Mouse (Mus musculus) neural tube, embryonic 14.5 days (tissue): ENCODE results near the gene Sin3a. TPM values are rescaled to one million over a fixed set of nuclear protein-coding genes. Genes with fewer than 3 reads are reported as not detected.

Experiments used
- ATAC-seq: fragments of 200-750 bp; cut with Nextera tagmentation; 2 replicates; pipeline ENCODE4 v1.8.0; 2017; ENCODE audit warnings: low read depth, mild to moderate bottlenecking, moderate TSS enrichment, moderate library complexity
- H3K27ac ChIP-seq: fragments of 300-500 bp; sonication (generic); 2 replicates; pipeline ENCODE4 v1.5.1; 2014; ENCODE audit warnings: low read depth, mild to moderate bottlenecking, control low read depth, low read length, moderate library complexity, mixed read lengths
- H3K27me3 ChIP-seq: fragments of 300-500 bp; sonication (generic); 2 replicates; pipeline ENCODE4 v1.6.1; 2014; ENCODE audit warnings: low read length; ENCODE audit not compliant: control insufficient read depth, insufficient read depth
- H3K36me3 ChIP-seq: fragments of 300-500 bp; sonication (generic); 2 replicates; pipeline ENCODE4 v1.6.1; 2014; ENCODE audit warnings: low read length, mixed read lengths; ENCODE audit not compliant: control insufficient read depth, insufficient read depth
- H3K4me1 ChIP-seq: fragments of 300-500 bp; sonication (generic); 2 replicates; pipeline ENCODE4 v1.6.1; 2014; ENCODE audit warnings: low read length; ENCODE audit not compliant: control insufficient read depth, insufficient read depth
- H3K4me2 ChIP-seq: fragments of 300-500 bp; sonication (generic); 2 replicates; pipeline ENCODE4 v1.6.1; 2014; ENCODE audit warnings: mild to moderate bottlenecking, low read depth, low read length, control low read depth
- H3K4me3 ChIP-seq: fragments of 300-500 bp; sonication (generic); 2 replicates; pipeline ENCODE4 v1.5.1; 2014; ENCODE audit warnings: low read depth, low read length, control low read depth, mixed read lengths
- H3K9ac ChIP-seq: fragments of 300-500 bp; sonication (generic); replicated peaks from 2 replicates; pipeline ENCODE4 v1.6.1; 2014; ENCODE audit warnings: low read depth, mild to moderate bottlenecking, control low read depth, low read length, mixed read lengths
- H3K9me3 ChIP-seq: fragments of 300-500 bp; sonication (generic); 2 replicates; pipeline ENCODE4 v1.6.1; 2016; ENCODE audit warnings: low read length; ENCODE audit not compliant: control insufficient read depth
- WGBS: fragments of 180-500 bp; shearing (Covaris S2); extraction: QIAGEN DNeasy Blood & Tissue Kit; methylation state at CpG from one replicate; pipeline ENCODE4 v1.1.7; 2014; 5-methylcytosine and 5-hydroxymethylcytosine counted together
- polyA plus RNA-seq: library from polyadenylated mRNA; unstranded; fragments of >200 nt; fragmentation: Nextera tagmentation; extraction: Ambion mirVana; gene quantifications from 2 replicates; pipeline ENCODE4 v1.2.1, GENCODE M21; 2014

The Sin3a gene
- polyA plus RNA-seq, result 26.8 and 35.2 TPM in 2 replicates

- peak within 1 kb of the TSS; percentile 73 for H3K4me3 ChIP-seq
- H3K4me2 ChIP-seq, result peak within 1 kb of the TSS; percentile 87
- WGBS, result under 1% methylated on average over 34 of the region's 34 CpGs
- no peak for ATAC-seq
- H3K9me3 ChIP-seq, result no peaks in the 10 kb centered on the region
- H3K27ac ChIP-seq, result peak within 1 kb of the TSS; percentile 91
- no peaks in the 10 kb centered on the region for H3K27me3 ChIP-seq
- peaks cover 16% of the 10 kb centered on the region for H3K4me1 ChIP-seq
- peak within 1 kb of the TSS; percentile 67 for H3K9ac ChIP-seq
- H3K36me3 ChIP-seq, result no peaks in the 10 kb centered on the region
These were observed at the start of gene Sin3a for GRCm38 (mm10) chr9:57071801-57072351. Gene Sin3a, plus strand, starts transcription at chr9:57072040.

- Histone ChIP-seq H3K36me3 (peaks cover 11% of the 10 kb centered on the region; the same call in 1 of the 2 replicates), H3K4me2 (no peak overlapping the region), H3K9me3 (no peaks in the 10 kb centered on the region), H3K9ac (no peak overlapping the region), H3K4me1 (no peaks in the 10 kb centered on the region), H3K27me3 (no peaks in the 10 kb centered on the region), H3K4me3 (no peak overlapping the region), H3K27ac (no peak overlapping the region)
- 100% methylated on average over 1 of the region's 1 CpGs for WGBS
- ATAC-seq, result no peak
These were observed 40.1 kb upstream of the Sin3a start for GRCm38 (mm10) chr9:57031756-57032155.

GRCm38 (mm10) chr9:57056237-57056636, 15.6 kb upstream of the Sin3a start:
- Histone ChIP-seq H3K36me3 (peaks cover 21% of the 10 kb centered on the region), H3K9me3 (no peaks in the 10 kb centered on the region), H3K9ac (no peak overlapping the region), H3K4me1 (no peaks in the 10 kb centered on the region), H3K4me2 (no peak overlapping the region), H3K27me3 (no peaks in the 10 kb centered on the region), H3K4me3 (no peak overlapping the region), H3K27ac (no peak overlapping the region)
- 93% methylated on average over 1 of the region's 1 CpGs for WGBS
- no peak for ATAC-seq

GRCm38 (mm10) chr9:57064164-57064563, 7.7 kb upstream of the Sin3a start:
- WGBS, result 95% methylated on average over 2 of the region's 2 CpGs
- H3K36me3 ChIP-seq, result peaks cover 22% of the 10 kb centered on the region
- no peak overlapping the region for H3K4me3 ChIP-seq
- no peak for ATAC-seq
- H3K4me2 ChIP-seq, result no peak overlapping the region
- no peaks in the 10 kb centered on the region for H3K4me1 ChIP-seq
- no peaks in the 10 kb centered on the region for H3K9me3 ChIP-seq
- no peak overlapping the region for H3K27ac ChIP-seq
- H3K9ac ChIP-seq, result no peak overlapping the region
- H3K27me3 ChIP-seq, result no peaks in the 10 kb centered on the region

GRCm38 (mm10) chr9:57068266-57068665, 3.6 kb upstream of the Sin3a start:
- Histone ChIP-seq H3K27ac (no peak overlapping the region), H3K9ac (no peak overlapping the region), H3K27me3 (no peaks in the 10 kb centered on the region), H3K9me3 (no peaks in the 10 kb centered on the region), H3K36me3 (no peaks in the 10 kb centered on the region), H3K4me2 (no peak overlapping the region), H3K4me1 (no peaks in the 10 kb centered on the region), H3K4me3 (no peak overlapping the region)
- ATAC-seq, result no peak
- WGBS, result 77% methylated on average over 3 of the region's 3 CpGs

GRCm38 (mm10) chr9:57070262-57070661, 1.6 kb upstream of the Sin3a start:
- Histone ChIP-seq H3K4me3 (no peak overlapping the region), H3K4me2 (no peak overlapping the region), H3K9me3 (no peaks in the 10 kb centered on the region), H3K27me3 (no peaks in the 10 kb centered on the region), H3K36me3 (no peaks in the 10 kb centered on the region), H3K27ac (no peak overlapping the region), H3K4me1 (peaks cover 16% of the 10 kb centered on the region), H3K9ac (no peak overlapping the region)
- WGBS, result 71% methylated on average over 1 of the region's 1 CpGs
- no peak for ATAC-seq

- no peak for ATAC-seq
- Histone ChIP-seq H3K9me3 (no peaks in the 10 kb centered on the region), H3K4me1 (peaks cover 16% of the 10 kb centered on the region), H3K36me3 (no peaks in the 10 kb centered on the region), H3K9ac (0 out of 2 replicates have a peak overlapping the region, but pooled peaks have one; percentile 41), H3K27ac (no peak overlapping the region), H3K4me3 (peak overlapping the region; percentile 73), H3K4me2 (peak overlapping the region; percentile 87), H3K27me3 (no peaks in the 10 kb centered on the region)
- 30% methylated on average over 5 of the region's 5 CpGs for WGBS
These were observed 867 bp upstream of the Sin3a start for GRCm38 (mm10) chr9:57070800-57071545.

- Histone ChIP-seq H3K27ac (peak overlapping the region; percentile 91), H3K27me3 (no peaks in the 10 kb centered on the region), H3K4me2 (peak overlapping the region; percentile 87), H3K4me1 (peaks cover 16% of the 10 kb centered on the region), H3K9ac (peak overlapping the region; percentile 67), H3K9me3 (no peaks in the 10 kb centered on the region), H3K4me3 (peak overlapping the region; percentile 73), H3K36me3 (no peaks in the 10 kb centered on the region)
- WGBS, result under 1% methylated on average over 40 of the region's 40 CpGs
- ATAC-seq, result no peak
These were observed 717 bp downstream of the Sin3a start for GRCm38 (mm10) chr9:57072526-57072988.
